Comparison of ENCODE assay signal across 8 mouse cellular contexts in genomic region chr2:116061401-116062021, GRCm38 (mm10). TPM values are rescaled to one million over a fixed set of nuclear protein-coding genes. Genes with fewer than 3 reads are reported as not detected.
DNase-seq lines count a peak whose midpoint lies in the region; ATAC-seq and TF ChIP-seq lines count a peak whose summit lies in the region.

No protein-coding gene starts in this region.

- ATAC-seq in forebrain, embryonic 16.5 days = no peak
- no peak for ATAC-seq in midbrain, embryonic 15.5 days (replicated peaks)
- no peak for ATAC-seq in activated CD4-positive, CD25-positive, alpha-beta regulatory T cell, adult 4 months

- 4% methylated on average over 30 of the region's 30 CpGs for WGBS in thymus, adult 2 months
- under 1% methylated on average over 30 of the region's 30 CpGs for WGBS in forebrain, embryonic 16.5 days
- WGBS in midbrain, embryonic 15.5 days = under 1% methylated on average over 30 of the region's 30 CpGs
- WGBS in cerebellum, adult 2 months = 5% methylated on average over 30 of the region's 30 CpGs

- H3K27me3 ChIP-seq in thymus, adult 2 months (ENCODE audit: control insufficient read depth, insufficient read depth, low read length) = peaks cover 17% of the 10 kb centered on the region; the same call in 1 of the 2 replicates
- H3K27me3 ChIP-seq in forebrain, embryonic 16.5 days (replicated peaks; ENCODE audit: control insufficient read depth, insufficient read depth, low read length) = no peaks in the 10 kb centered on the region
- H3K27me3 ChIP-seq in midbrain, embryonic 15.5 days (replicated peaks) = peaks cover 15% of the 10 kb centered on the region
- peaks cover 14% of the 10 kb centered on the region; the same call in 1 of the 2 replicates for H3K27me3 ChIP-seq in cerebellum, adult 2 months (ENCODE audit: control insufficient read depth, insufficient read depth, low read length)

- no peaks in the 10 kb centered on the region for H3K4me1 ChIP-seq in thymus, adult 2 months (replicated peaks; ENCODE audit: control insufficient read depth, insufficient read depth, low read length)
- peaks cover 13% of the 10 kb centered on the region for H3K4me1 ChIP-seq in forebrain, embryonic 16.5 days (replicated peaks; ENCODE audit: control insufficient read depth, insufficient read depth, low read length)
- peaks cover 38% of the 10 kb centered on the region for H3K4me1 ChIP-seq in midbrain, embryonic 15.5 days
- 0 out of 2 replicates have a peak, but pooled peaks cover 2% of the 10 kb centered on the region for H3K4me1 ChIP-seq in cerebellum, adult 2 months (ENCODE audit: control insufficient read depth, insufficient read depth, low read length)

- no peak for TF ChIP-seq CTCF in thymus, adult 2 months (IDR thresholded peaks at IDR 0.05; ENCODE audit: borderline replicate concordance, control insufficient read depth, extremely low read depth, insufficient read depth, low read length, poor library complexity)
- no peak for TF ChIP-seq CTCF in cerebellum, adult 2 months (IDR thresholded peaks at IDR 0.05; ENCODE audit: borderline replicate concordance, insufficient read depth, low read depth, low read length)

- no peak overlapping the region for H3K27ac ChIP-seq in thymus, adult 2 months (ENCODE audit: control insufficient read depth, insufficient read depth, low read length)
- H3K27ac ChIP-seq in forebrain, embryonic 16.5 days (ENCODE audit: low read length) = peak overlapping the region; percentile 99
- peak overlapping the region; percentile 88 for H3K27ac ChIP-seq in midbrain, embryonic 15.5 days
- no peak overlapping the region for H3K27ac ChIP-seq in cerebellum, adult 2 months (ENCODE audit: insufficient read depth, low read length)

- DNase-seq in thymus, adult 2 months = no peak
- no peak for DNase-seq in thymus, postnatal 25 days
- peak; percentile 53 for DNase-seq in kidney, postnatal 14 days
- DNase-seq in cerebellum, adult 2 months = no peak
- no peak for DNase-seq in layer of hippocampus, postnatal 14 days (ENCODE audit: low spot score in 2 of 2)

- no peak for TF ChIP-seq POLR2A in thymus, adult 2 months (IDR thresholded peaks at IDR 0.05; ENCODE audit: control insufficient read depth, extremely low read depth, insufficient read depth, low read length, poor library complexity)
- no peak for TF ChIP-seq POLR2A in cerebellum, adult 2 months (IDR thresholded peaks at IDR 0.05; ENCODE audit: borderline replicate concordance, insufficient read depth, low read length)

- no peaks in the 10 kb centered on the region for H3K36me3 ChIP-seq in thymus, adult 2 months (ENCODE audit: control insufficient read depth, insufficient read depth, low read length)
- H3K36me3 ChIP-seq in forebrain, embryonic 16.5 days (ENCODE audit: control insufficient read depth, insufficient read depth) = no peaks in the 10 kb centered on the region
- no peaks in the 10 kb centered on the region for H3K36me3 ChIP-seq in midbrain, embryonic 15.5 days (replicated peaks)

- peak overlapping the region; percentile 98 for H3K9ac ChIP-seq in forebrain, embryonic 16.5 days (replicated peaks; ENCODE audit: low read depth, low read length)
- peak overlapping the region; percentile 64 for H3K9ac ChIP-seq in midbrain, embryonic 15.5 days

- H3K9me3 ChIP-seq in forebrain, embryonic 16.5 days (ENCODE audit: control insufficient read depth, low read length) = no peaks in the 10 kb centered on the region
- no peaks in the 10 kb centered on the region for H3K9me3 ChIP-seq in midbrain, embryonic 15.5 days

- H3K4me2 ChIP-seq in forebrain, embryonic 16.5 days (ENCODE audit: low read length) = peak overlapping the region; percentile 60
- H3K4me2 ChIP-seq in midbrain, embryonic 15.5 days = peak overlapping the region; percentile 82

- H3K4me3 ChIP-seq in thymus, adult 2 months (ENCODE audit: control insufficient read depth, insufficient read depth, low read length) = peak overlapping the region; percentile 24
- H3K4me3 ChIP-seq in forebrain, embryonic 16.5 days (replicated peaks; ENCODE audit: low read length) = peak overlapping the region; percentile 83
- H3K4me3 ChIP-seq in midbrain, embryonic 15.5 days = peak overlapping the region; percentile 51
- H3K4me3 ChIP-seq in cerebellum, adult 2 months (replicated peaks; ENCODE audit: insufficient read depth, low read depth, low read length) = no peak overlapping the region

RNA-seq across cellular contexts. Expression of gene Meis2, which starts 4.1 kb away (rescaled TPM):
- 8.8 and 10.5 TPM in 2 replicates for polyA plus RNA-seq in thymus, adult 2 months (2012; rRNA removed)
- 143 and 154 TPM in 2 replicates for polyA plus RNA-seq in forebrain, embryonic 16.5 days (2015; fragmentation: Nextera tagmentation; extraction: Ambion mirVana)
- 74.1 and 86.9 TPM in 2 replicates for polyA plus RNA-seq in midbrain, embryonic 15.5 days (2015; fragmentation: Nextera tagmentation; extraction: Ambion mirVana)
- polyA plus RNA-seq in cerebellum, adult 2 months (2012; rRNA removed) = 36.4 and 58.7 TPM in 2 replicates
- under 1 TPM in 1 of 2 experiments, not detected in 1; 0.26 TPM for polyA plus RNA-seq in activated CD4-positive, CD25-positive, alpha-beta regulatory T cell, adult 4 months (2017; shearing (Covaris generic))
- 10 to 100 TPM; 34.6 to 34.8 TPM for total RNA-seq in layer of hippocampus, postnatal 14 days (2021)

Comparison
In these comparisons a context has a peak if more than half of its experiments do, and no peak if none do; other contexts are left out.
1. H3K27ac ChIP-seq: peak in forebrain, embryonic 16.5 days (single experiment) and midbrain, embryonic 15.5 days (single experiment); none in thymus, adult 2 months (single experiment) and cerebellum, adult 2 months (single experiment).